Mouse (Mus musculus) ovary, postnatal 10 days (tissue): ENCODE results near the gene Mon1b.
A peak's percentile ranks its signal among the peaks of the same experiment; 100 is the strongest.

Experiments
- DNase-seq: peaks from one replicate; pipeline ENCODE4 v3.0.0; 2022; ENCODE audit warnings: low spot score

Gene Mon1b

GRCm38 (mm10) chr8:113634670-113635591, at the start of gene Mon1b:
Gene Mon1b (plus strand): TSS chr8:113635587.
- peak; percentile 90 for DNase-seq

DNA sequence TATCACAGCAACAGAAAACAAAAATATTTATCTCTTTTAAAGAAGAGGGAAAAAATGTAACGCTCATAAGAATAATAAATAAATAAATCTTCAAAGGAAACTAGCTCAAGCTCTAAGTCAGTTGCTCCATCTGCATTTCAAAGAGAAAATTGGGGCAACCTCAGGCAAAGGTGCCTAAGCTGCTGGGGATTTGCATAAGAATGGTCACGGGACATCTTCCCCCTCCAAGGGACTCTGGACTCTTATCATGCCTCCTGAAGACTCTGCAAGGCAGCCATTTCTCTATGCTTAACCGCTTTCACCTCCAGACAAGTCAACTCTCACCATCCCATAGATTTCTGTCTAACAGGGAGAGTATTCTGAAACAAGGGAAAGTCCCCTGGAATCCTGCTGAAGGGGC, 37.0 kb upstream of the Mon1b start:
- DNase-seq: no peak

DNA sequence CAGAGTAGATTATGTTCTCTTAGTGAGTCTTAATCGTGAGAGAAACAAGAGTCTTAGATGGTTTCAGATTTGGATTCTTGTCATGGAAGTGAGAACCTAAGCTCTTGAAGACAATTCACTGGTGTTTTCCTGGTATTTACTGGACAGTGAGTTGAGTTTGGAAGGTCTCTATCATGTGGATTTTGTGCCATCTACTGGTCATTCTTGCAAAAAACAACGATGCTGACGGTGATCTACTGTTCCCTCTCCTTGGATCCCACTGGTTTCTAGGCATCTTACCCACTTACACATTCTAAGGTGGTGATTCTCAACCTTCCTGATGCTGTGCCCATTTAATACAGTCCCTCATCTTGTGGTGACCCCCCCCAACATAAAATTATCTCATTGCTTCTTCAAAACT, 2.8 kb upstream of the Mon1b start:
- no peak for DNase-seq

DNA sequence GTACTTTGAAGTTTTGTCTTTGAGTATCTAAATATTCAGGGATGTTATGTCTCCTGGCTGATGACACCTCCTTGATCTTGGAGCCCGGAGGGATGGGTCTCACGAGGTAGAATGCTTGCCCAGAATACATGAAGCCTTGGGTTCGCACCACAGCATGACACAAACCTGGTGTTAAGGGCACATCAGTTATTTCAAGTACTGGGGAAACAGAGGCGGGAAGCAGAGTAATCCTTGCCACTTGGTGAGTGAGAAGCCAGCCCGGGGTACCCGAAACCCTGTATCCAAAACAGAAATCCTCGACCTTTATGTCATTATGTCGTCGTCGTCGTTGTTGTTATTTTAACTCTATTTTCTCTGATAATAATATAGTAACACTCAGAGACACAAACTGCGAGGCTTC, 1.2 kb upstream of the Mon1b start:
- no peak for DNase-seq

- DNase-seq: peak; percentile 98
Measured at GRCm38 (mm10) chr8:113635592-113636279, 349 bp downstream of the Mon1b start.

DNA sequence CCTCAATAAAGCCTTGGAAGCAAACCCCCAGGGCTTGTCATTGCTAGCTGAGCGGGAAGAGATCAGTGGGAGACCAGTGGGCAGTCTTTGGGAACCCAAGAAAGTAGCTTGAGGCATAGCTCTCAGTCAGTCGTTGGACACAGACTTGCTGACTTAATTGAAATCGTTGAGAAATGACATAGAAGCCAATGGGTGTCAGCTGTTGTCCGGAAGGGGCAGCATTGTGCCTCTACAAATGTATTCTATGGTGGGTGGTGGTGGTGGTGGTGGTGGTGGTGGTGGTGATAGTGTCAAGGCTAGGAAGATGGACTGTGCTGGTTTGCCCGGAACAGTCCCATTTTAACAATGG, 867 bp downstream of the Mon1b start:
- no peak for DNase-seq

DNA sequence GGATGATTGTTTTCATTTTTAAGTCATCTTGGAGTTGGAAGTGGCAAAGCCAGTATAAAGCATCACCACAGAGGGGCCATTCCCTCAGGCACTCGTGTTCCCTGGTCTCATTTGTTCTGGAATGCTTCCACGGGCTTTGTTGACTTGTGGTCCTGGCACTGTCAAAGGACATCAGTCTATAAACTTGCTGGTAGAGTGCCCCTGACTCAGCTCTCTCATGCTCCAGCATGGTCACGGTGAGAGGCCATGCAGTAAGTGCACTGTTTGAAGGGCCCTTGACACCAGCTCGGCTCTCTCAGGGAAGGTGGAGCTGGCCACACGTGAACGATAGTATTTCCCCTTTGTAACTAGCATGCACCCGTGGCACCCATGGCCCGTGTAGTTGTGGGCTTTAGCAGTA, 5.0 kb downstream of the Mon1b start:
- no peak for DNase-seq

DNA sequence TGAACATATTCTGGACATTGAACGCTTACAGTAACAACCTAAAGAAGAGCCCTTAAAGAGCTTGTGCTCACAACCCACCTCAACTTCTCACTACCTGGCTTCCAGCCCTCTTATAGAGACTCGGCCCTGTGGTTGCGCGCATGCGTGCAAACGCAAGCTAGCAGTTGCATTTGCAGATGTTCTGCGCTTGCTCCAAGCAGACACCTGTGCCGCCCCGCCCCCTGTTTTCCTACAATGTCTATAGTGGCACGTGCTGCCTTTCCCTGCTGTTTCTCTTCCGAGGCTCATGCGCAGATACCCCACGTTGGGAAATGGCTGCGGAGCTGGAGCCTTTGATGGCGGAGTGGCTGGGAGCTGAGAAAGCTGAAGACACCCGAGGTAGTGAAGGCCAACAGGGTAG, 7.5 kb downstream of the Mon1b start, which contains the start of gene Syce1l:
Gene Syce1l, plus strand, starts transcription at position 288 of the 400 bp plus-strand sequence.
- no peak for DNase-seq

- DNase-seq: no peak
Measured at GRCm38 (mm10) chr8:113643479-113644210, 8.3 kb downstream of the Mon1b start.

GRCm38 (mm10) chr8:113645220-113645619, 9.8 kb downstream of the Mon1b start:
- no peak for DNase-seq

DNA sequence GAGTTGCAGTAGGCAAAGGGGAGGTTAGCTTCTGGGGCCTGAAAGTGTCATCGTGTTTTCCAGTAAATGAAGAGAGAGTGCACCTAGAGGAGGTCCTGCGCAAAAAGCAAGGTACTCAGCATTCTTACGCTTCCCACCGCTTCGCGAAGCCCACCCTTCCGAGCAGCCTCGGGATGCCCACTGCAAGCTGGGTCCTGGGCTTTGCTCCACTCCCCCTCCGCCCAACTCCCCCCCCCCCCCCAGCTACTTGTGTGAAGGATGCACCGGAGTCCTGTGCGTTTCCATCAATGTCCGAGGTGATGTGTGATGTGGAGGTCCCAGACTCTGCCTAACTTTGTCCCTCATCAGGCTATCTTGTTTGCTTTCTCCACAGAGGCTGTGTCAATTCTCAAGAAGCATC, 17.1 kb downstream of the Mon1b start:
- DNase-seq: no peak

DNA sequence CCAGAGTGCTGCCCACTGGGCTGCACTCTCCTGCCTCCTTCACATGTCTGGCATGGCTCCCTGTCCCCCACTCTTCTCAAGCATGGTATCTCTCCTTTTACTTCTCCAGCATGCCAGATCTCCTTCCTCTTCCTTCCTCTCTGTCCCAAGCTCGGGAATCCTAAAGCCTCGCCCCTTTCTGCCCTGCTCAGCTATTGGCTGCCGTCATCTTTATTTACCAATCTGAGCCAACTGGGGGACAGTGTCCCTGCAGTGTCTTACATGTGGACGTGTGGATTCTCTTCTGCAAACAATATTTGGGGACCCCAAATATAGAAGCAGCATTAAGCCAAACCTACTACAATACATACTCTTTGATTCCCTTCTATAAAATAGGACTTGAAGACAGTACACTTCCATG, 17.8 kb downstream of the Mon1b start:
- no peak for DNase-seq

- no peak for DNase-seq
Measured at GRCm38 (mm10) chr8:113656154-113656553, 20.8 kb downstream of the Mon1b start.

DNA sequence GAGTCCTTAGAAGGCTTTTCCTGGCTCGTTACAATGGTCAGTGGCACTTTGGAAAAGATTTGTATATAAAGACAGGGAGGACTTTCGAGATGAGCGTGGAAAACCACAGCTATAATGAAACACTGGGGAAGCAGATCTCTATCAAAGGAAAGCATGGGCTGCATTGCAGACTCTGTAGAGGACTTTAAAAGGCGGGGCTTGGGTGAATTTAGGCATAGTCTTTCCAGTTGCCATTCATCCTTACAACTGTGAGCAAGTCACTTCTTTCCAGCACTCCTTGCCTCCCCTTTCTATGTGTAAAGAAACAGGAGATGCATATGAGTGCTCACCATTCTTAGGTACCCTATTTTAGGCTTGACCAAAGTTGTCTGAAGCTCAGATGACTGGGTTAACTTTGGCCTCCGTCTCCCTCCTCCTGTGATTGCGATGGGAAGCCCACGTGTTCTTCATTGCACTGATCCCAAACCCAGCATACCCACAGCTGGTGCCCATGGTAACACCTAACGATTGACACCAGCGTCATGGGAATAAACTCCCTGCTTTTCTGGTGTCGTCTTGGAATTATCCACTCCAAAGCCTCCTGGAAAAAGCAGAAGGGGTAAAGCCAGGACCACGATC, 21.4 kb downstream of the Mon1b start:
- DNase-seq: no peak

DNA sequence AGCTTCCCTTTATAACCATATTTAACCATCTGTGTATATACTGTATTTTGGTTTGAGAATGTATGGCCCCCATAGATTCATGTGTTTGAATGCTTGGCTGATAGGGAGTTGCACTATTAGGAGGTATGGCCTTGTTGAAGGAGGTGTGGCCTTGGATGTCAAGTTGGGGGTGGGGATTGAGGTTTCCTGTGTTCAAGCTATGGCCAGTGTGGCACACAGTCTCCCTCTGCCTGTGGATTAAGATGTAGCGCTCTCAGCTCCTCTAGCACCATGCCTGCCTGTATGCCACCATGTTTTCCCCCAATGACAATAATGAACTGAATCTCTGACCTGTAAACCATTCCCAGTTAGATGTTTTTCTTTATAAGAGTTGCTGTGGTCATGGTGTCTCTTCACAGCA, 24.7 kb downstream of the Mon1b start:
- DNase-seq: no peak

- DNase-seq: peak; percentile 38
Measured at GRCm38 (mm10) chr8:113664544-113664943, 29.2 kb downstream of the Mon1b start.

- no peak for DNase-seq
Measured at GRCm38 (mm10) chr8:113665036-113665435, 29.6 kb downstream of the Mon1b start.

DNA sequence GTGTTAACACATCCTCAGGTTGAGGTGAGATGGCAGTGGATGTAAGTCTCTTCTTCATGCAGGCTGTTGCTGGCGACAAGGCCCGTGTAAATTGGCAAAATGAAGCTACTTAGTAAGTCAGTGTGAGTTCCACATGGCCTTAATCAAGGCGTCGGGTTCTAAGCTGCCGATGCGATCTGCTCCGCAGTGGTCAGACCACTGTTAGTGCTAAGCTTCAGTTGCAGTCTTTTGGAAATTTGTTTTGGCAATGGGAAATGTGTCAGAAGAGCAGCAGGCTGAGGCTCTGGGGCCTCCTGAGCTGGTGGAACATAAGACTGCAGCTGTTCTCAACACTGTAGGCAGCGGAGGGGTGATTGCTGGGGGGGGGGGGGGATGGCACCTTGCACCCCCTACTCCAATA, 30.6 kb downstream of the Mon1b start:
- no peak for DNase-seq

DNA sequence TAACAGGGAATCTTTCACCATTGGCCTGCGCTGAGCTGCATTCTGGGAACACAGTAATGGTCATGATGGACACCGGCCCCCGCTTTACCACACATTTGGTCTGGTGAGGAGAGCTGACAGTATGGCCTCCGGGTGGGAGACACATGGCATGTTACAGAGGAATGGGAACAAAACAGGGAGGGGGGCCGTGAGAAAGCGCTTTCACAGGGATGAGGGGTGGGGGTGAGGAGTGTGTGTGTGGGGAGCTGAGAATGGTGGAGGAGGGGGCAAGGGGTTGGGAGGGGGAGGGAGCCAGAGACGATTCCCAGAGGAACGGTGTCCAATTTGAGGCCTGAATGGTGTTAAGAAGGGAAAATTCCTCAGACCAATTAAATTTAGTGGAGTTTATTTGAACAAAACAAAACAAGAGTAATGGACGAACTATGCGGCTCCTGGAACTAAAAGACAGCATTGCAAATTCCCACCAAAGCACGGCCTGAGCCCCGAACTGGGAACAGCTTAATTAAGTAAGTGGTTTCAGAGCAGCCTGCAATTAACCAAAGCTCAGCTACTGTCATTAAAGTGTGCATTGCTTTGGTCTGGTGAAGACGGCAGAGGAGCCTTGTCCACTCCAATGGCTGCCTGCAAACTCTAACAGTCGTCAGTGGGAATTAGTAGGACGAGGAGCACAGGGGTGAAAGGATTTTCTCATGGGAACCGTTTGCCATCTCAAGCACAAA, 31.5 kb downstream of the Mon1b start:
- DNase-seq: no peak

DNA sequence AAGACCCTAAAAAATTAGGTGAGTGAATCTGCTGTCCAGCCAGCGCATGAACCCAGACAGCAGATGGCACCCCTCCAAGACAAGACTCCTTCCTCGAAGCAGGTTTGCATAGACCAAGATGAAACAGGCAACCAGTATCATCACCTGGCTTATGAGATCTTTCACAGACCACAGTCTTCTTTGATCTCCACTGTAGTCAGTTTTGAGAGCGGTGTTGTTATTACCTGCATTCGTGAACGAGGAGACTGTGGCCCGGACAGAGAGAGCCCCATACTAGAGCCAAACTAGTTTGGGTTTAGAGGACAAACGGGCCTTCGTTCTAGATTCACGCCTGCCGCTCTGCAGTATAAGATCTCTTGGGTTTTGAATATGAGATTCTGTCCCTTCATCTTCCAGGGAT, 34.5 kb downstream of the Mon1b start:
- no peak for DNase-seq

DNA sequence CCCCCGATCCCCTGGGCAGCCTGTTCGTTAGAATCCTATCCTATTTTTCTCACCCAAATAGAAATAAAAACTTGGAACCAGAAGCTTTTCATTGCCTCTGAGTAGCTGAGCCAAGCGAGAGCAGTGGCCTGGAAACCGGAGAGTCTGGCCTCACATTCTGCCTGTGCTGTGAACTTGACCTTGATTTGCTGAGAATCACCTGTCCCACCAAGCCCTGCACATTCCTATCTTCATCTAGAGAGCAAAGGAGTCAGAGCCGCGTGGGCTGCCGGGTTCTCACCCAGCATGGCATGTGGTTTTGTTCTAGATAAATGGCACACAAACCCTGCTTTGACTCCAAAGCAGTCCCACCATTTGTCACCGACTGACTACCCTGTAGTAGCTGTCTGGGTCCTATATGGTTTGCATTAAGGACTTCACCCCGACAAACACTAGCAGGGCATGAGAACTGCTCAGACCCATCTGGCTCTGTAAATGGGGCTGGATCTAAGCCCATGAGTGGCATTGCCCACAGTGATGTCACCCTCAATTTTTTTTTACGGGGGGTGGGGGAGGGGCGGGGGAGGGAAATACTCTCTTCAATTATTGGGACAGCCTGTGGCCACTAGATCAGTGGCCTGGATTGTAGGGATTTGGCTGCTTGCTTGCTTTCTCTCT, 37.3 kb downstream of the Mon1b start:
- DNase-seq: no peak
